Mouse (Mus musculus): ENCODE measurements at regions not wholly inside any gene's neighbourhood (a gene's known extent, or its start where the extent isn't known, plus 50 kb on each side); places are given as distances from the start of the nearest gene placed in this dataset.

- no peaks in the 10 kb centered on the region for H3K4me1 ChIP-seq (ENCODE audit: control insufficient read depth, insufficient read depth, low read length)
- no peak overlapping the region for H3K9ac ChIP-seq (ENCODE audit: low read depth, low read length)
- no peak overlapping the region for H3K4me3 ChIP-seq (ENCODE audit: insufficient read depth, low read depth, low read length)
- no peak overlapping the region for H3K27ac ChIP-seq (replicated peaks; ENCODE audit: insufficient read depth, low read depth, low read length)
- no peaks in the 10 kb centered on the region for H3K27me3 ChIP-seq (ENCODE audit: control insufficient read depth, insufficient read depth, low read length)
- no peak for DNase-seq (ENCODE audit: extremely low read depth, low read depth, low spot score)
- no peaks in the 10 kb centered on the region for H3K36me3 ChIP-seq (ENCODE audit: control insufficient read depth, insufficient read depth, low read length)
- no peaks in the 10 kb centered on the region for H3K79me2 ChIP-seq (ENCODE audit: control insufficient read depth, insufficient read depth, low read length)
- WGBS: 78% methylated on average over 3 of the region's 3 CpGs
- no peak for TF ChIP-seq POLR2A (IDR thresholded peaks at IDR 0.05; ENCODE audit: extremely low read depth, insufficient read depth, low read length)
- no peak for TF ChIP-seq CTCF (IDR thresholded peaks at IDR 0.05; ENCODE audit: low read depth, low read length)
Observed at GRCm38 (mm10) chr1:185628401-185628800, 173.8 kb downstream of the Slc30a10 start.

GRCm38 (mm10) chr1:185629976-185630375 lies 175.3 kb downstream of the Slc30a10 start:
- 88% methylated on average over 9 of the region's 9 CpGs for WGBS
- Histone ChIP-seq H3K4me3 (ENCODE audit: insufficient read depth, low read depth, low read length) (no peak overlapping the region), H3K4me1 (ENCODE audit: control insufficient read depth, insufficient read depth, low read length) (no peaks in the 10 kb centered on the region), H3K9ac (ENCODE audit: low read depth, low read length) (no peak overlapping the region), H3K27ac (replicated peaks; ENCODE audit: insufficient read depth, low read depth, low read length) (no peak overlapping the region), H3K36me3 (ENCODE audit: control insufficient read depth, insufficient read depth, low read length) (no peaks in the 10 kb centered on the region), H3K79me2 (ENCODE audit: control insufficient read depth, insufficient read depth, low read length) (no peaks in the 10 kb centered on the region), H3K27me3 (ENCODE audit: control insufficient read depth, insufficient read depth, low read length) (no peaks in the 10 kb centered on the region)
- TF ChIP-seq CTCF (IDR thresholded peaks at IDR 0.05; ENCODE audit: low read depth, low read length): no peak
- TF ChIP-seq POLR2A (IDR thresholded peaks at IDR 0.05; ENCODE audit: extremely low read depth, insufficient read depth, low read length): no peak
- DNase-seq (ENCODE audit: extremely low read depth, low read depth, low spot score): no peak

DNA sequence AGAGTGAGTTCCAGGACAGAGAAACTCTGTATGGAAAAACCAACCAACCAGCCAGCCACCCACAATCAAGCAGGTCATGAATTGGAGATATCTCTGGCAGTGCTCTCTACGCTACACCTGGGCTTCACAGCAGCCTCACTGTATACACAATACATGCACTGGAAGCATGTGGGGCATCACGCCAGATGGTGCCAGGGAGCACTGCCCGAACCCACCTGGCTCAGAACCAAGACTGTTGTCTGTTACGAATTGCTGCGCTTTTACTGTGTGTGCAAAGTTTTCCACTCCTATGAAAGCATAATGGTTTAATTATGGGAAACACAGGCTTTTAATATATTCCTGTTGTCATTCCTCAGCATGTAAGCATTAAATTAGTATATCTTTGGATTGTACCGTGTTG lies 184.0 kb downstream of the Slc30a10 start:
- Histone ChIP-seq H3K9ac (ENCODE audit: low read depth, low read length) (no peak overlapping the region), H3K4me1 (ENCODE audit: control insufficient read depth, insufficient read depth, low read length) (no peaks in the 10 kb centered on the region), H3K36me3 (ENCODE audit: control insufficient read depth, insufficient read depth, low read length) (no peaks in the 10 kb centered on the region), H3K79me2 (ENCODE audit: control insufficient read depth, insufficient read depth, low read length) (no peaks in the 10 kb centered on the region), H3K27me3 (ENCODE audit: control insufficient read depth, insufficient read depth, low read length) (peaks cover 2% of the 10 kb centered on the region; the same call in 1 of the 2 replicates), H3K27ac (replicated peaks; ENCODE audit: insufficient read depth, low read depth, low read length) (no peak overlapping the region), H3K4me3 (ENCODE audit: insufficient read depth, low read depth, low read length) (no peak overlapping the region)
- WGBS: 89% methylated on average over 6 of the region's 6 CpGs
- no peak for TF ChIP-seq CTCF (IDR thresholded peaks at IDR 0.05; ENCODE audit: low read depth, low read length)
- no peak for TF ChIP-seq POLR2A (IDR thresholded peaks at IDR 0.05; ENCODE audit: extremely low read depth, insufficient read depth, low read length)
- no peak for DNase-seq (ENCODE audit: extremely low read depth, low read depth, low spot score)

- Histone ChIP-seq H3K9ac (ENCODE audit: low read depth, low read length) (no peak overlapping the region), H3K27ac (replicated peaks; ENCODE audit: insufficient read depth, low read depth, low read length) (no peak overlapping the region), H3K36me3 (ENCODE audit: control insufficient read depth, insufficient read depth, low read length) (no peaks in the 10 kb centered on the region), H3K27me3 (ENCODE audit: control insufficient read depth, insufficient read depth, low read length) (peaks cover 2% of the 10 kb centered on the region; the same call in 1 of the 2 replicates), H3K79me2 (ENCODE audit: control insufficient read depth, insufficient read depth, low read length) (no peaks in the 10 kb centered on the region), H3K4me1 (ENCODE audit: control insufficient read depth, insufficient read depth, low read length) (no peaks in the 10 kb centered on the region), H3K4me3 (ENCODE audit: insufficient read depth, low read depth, low read length) (no peak overlapping the region)
- WGBS: 91% methylated on average over 1 of the region's 1 CpGs
- DNase-seq (ENCODE audit: extremely low read depth, low read depth, low spot score): no peak
- TF ChIP-seq CTCF (IDR thresholded peaks at IDR 0.05; ENCODE audit: low read depth, low read length) (no peak), POLR2A (IDR thresholded peaks at IDR 0.05; ENCODE audit: extremely low read depth, insufficient read depth, low read length) (no peak)
Observed at GRCm38 (mm10) chr1:185639486-185639885, 184.8 kb downstream of the Slc30a10 start.

- no peaks in the 10 kb centered on the region for H3K36me3 ChIP-seq (ENCODE audit: control insufficient read depth, insufficient read depth, low read length)
- no peaks in the 10 kb centered on the region for H3K79me2 ChIP-seq (ENCODE audit: control insufficient read depth, insufficient read depth, low read length)
- no peak for DNase-seq (ENCODE audit: extremely low read depth, low read depth, low spot score)
- H3K9ac ChIP-seq (ENCODE audit: low read depth, low read length): no peak overlapping the region
- 71% methylated on average over 7 of the region's 7 CpGs for WGBS
- H3K27ac ChIP-seq (replicated peaks; ENCODE audit: insufficient read depth, low read depth, low read length): no peak overlapping the region
- H3K27me3 ChIP-seq (ENCODE audit: control insufficient read depth, insufficient read depth, low read length): peaks cover 2% of the 10 kb centered on the region; the same call in 1 of the 2 replicates
- H3K4me1 ChIP-seq (ENCODE audit: control insufficient read depth, insufficient read depth, low read length): no peaks in the 10 kb centered on the region
- TF ChIP-seq POLR2A (IDR thresholded peaks at IDR 0.05; ENCODE audit: extremely low read depth, insufficient read depth, low read length): no peak
- TF ChIP-seq CTCF (IDR thresholded peaks at IDR 0.05; ENCODE audit: low read depth, low read length): no peak
- no peak overlapping the region for H3K4me3 ChIP-seq (ENCODE audit: insufficient read depth, low read depth, low read length)
Observed at GRCm38 (mm10) chr1:185644026-185644425, 189.4 kb downstream of the Slc30a10 start.

DNA sequence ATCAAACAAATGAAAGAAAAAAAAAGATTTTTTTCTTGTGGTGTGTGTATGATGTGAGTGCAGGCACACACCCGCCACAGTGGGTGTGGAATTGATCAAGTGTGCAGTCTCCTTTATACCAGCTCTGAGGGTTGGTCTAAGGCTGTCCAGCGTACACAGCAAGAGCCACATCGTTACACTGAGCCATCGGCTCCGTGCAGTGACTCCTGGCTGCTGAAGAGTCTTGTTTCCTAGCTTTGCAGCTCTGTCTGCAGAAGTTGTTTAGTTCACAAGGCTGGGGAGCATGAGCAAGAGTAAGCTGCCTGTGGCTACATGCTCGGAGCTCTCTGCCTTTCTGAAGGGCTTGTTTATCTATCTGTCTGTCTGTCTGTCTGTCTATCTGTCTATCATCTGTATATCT lies 193.5 kb downstream of the Slc30a10 start:
- 85% methylated on average over 6 of the region's 6 CpGs for WGBS
- H3K4me3 ChIP-seq (ENCODE audit: insufficient read depth, low read depth, low read length): no peak overlapping the region
- no peak overlapping the region for H3K9ac ChIP-seq (ENCODE audit: low read depth, low read length)
- TF ChIP-seq CTCF (IDR thresholded peaks at IDR 0.05; ENCODE audit: low read depth, low read length): no peak
- no peak for TF ChIP-seq POLR2A (IDR thresholded peaks at IDR 0.05; ENCODE audit: extremely low read depth, insufficient read depth, low read length)
- H3K36me3 ChIP-seq (ENCODE audit: control insufficient read depth, insufficient read depth, low read length): no peaks in the 10 kb centered on the region
- H3K27me3 ChIP-seq (ENCODE audit: control insufficient read depth, insufficient read depth, low read length): no peaks in the 10 kb centered on the region
- no peaks in the 10 kb centered on the region for H3K4me1 ChIP-seq (ENCODE audit: control insufficient read depth, insufficient read depth, low read length)
- no peak for DNase-seq (ENCODE audit: extremely low read depth, low read depth, low spot score)
- no peaks in the 10 kb centered on the region for H3K79me2 ChIP-seq (ENCODE audit: control insufficient read depth, insufficient read depth, low read length)
- no peak overlapping the region for H3K27ac ChIP-seq (replicated peaks; ENCODE audit: insufficient read depth, low read depth, low read length)

All from liver, adult 2 months (tissue).